Mouse (Mus musculus) MEL (cell line): ENCODE results near the gene Schip1.

ENCODE experiments used
- E2F4 ChIP-seq: IDR thresholded peaks from 2 replicates; pipeline ENCODE4 v1.6.1; 2011; ENCODE audit warnings: low read depth, low read length, improper control_type of control experiment, borderline replicate concordance
- MAFK ChIP-seq: IDR thresholded peaks from 2 replicates; pipeline ENCODE4 v1.6.1; 2011; ENCODE audit warnings: low read depth, mild to moderate bottlenecking, low read length, improper control_type of control experiment, borderline replicate concordance
- POLR2A ChIP-seq, 2 experiments: IDR thresholded peaks; 2 replicates each; pipeline ENCODE4 v1.6.1; 2011 to 2012; ENCODE audit warnings: low read length in 2 of 2, mild to moderate bottlenecking in 2 of 2, control low read depth in 1 of 2, improper control_type of control experiment in 1 of 2, low read depth in 1 of 2, moderate library complexity in 1 of 2; ENCODE audit not compliant: control insufficient read depth in 1 of 2, insufficient read depth in 1 of 2, poor library complexity in 1 of 2
- POLR2AphosphoS5 ChIP-seq: IDR thresholded peaks from 2 replicates; pipeline ENCODE4 v1.6.1; 2012; ENCODE audit warnings: low read depth, borderline replicate concordance, mild to moderate bottlenecking, inconsistent platforms, low read length, moderate library complexity, mixed read lengths
- TBP ChIP-seq: IDR thresholded peaks from 2 replicates; pipeline ENCODE4 v1.8.0; 2011; ENCODE audit warnings: low read depth, low read length, improper control_type of control experiment

- TF ChIP-seq POLR2A (IDR thresholded peaks at IDR 0.05; ENCODE audit: control insufficient read depth in 1 of 2, insufficient read depth in 1 of 2, low read depth in 1 of 2, low read length in 2 of 2, poor library complexity in 1 of 2) = no peak
- no peak for TF ChIP-seq TBP
- no peak for TF ChIP-seq MAFK
- no peak for TF ChIP-seq POLR2AphosphoS5
- no peak for TF ChIP-seq E2F4
Observed at GRCm38 (mm10) chr3:68476336-68476735, 411.7 kb downstream of the Schip1 start.
